ENCODE assay signal across 16 mouse cellular contexts in genomic region chr13:36486756-36487155, GRCm38 (mm10).
"Had no signal": no experiment of that assay in that cellular context is flagged by ENCODE, and none has a peak within 500 bp of the region (broad histone marks: within the 10 kb centered on the region; RNA-seq: fewer than 3 reads in every experiment).

No protein-coding gene starts in this region.

- H3K27me3 ChIP-seq: intestine, embryonic 15.5 days; kidney, embryonic 15.5 days; liver, embryonic 13.5 days; lung, embryonic 15.5 days; megakaryocyte, embryonic 14.5 days had no signal

- H3K27ac ChIP-seq: intestine, embryonic 15.5 days; kidney, embryonic 15.5 days; left cerebral cortex, adult 2 months; liver, embryonic 13.5 days; lung, embryonic 15.5 days had no signal

- DNase-seq: kidney, adult 11 months; kidney, adult 8-10 months; kidney, postnatal 10 days; kidney, postnatal 36 days; layer of hippocampus, postnatal 36 days; liver, embryonic 13.5 days; midbrain, embryonic 14.5 days; right cerebral cortex, adult 18-20 months; right cerebral cortex, postnatal 14 days; thymus, adult 18-20 months; thymus, postnatal 4 days had no signal

- H3K9me3 ChIP-seq: intestine, embryonic 15.5 days; kidney, embryonic 15.5 days; liver, embryonic 13.5 days; lung, embryonic 15.5 days had no signal

- H3K36me3 ChIP-seq: intestine, embryonic 15.5 days; kidney, embryonic 15.5 days; liver, embryonic 13.5 days; lung, embryonic 15.5 days had no signal

- H3K4me3 ChIP-seq: intestine, embryonic 15.5 days; kidney, embryonic 15.5 days; left cerebral cortex, adult 2 months; liver, embryonic 13.5 days; lung, embryonic 15.5 days; megakaryocyte, embryonic 14.5 days had no signal

- H3K4me1 ChIP-seq: intestine, embryonic 15.5 days; liver, embryonic 13.5 days; lung, embryonic 15.5 days had no signal
